Mouse (Mus musculus) limb, embryonic 12.5 days (tissue): ENCODE measurements around the gene Crcp. TPM values are rescaled to one million over a fixed set of nuclear protein-coding genes. Genes with fewer than 3 reads are reported as not detected.

ENCODE experiments used
- ATAC-seq: fragments of 200-750 bp; cut with Nextera tagmentation; 2 replicates; pipeline ENCODE4 v1.8.0; 2017; ENCODE audit warnings: low read depth, moderate TSS enrichment; ENCODE audit not compliant: insufficient number of reproducible peaks, insufficient read depth, low FRiP score, low TSS enrichment
- H3K27ac ChIP-seq: fragments of 300-500 bp; sonication (generic); 2 replicates; pipeline ENCODE4 v1.5.1; 2016; ENCODE audit warnings: mild to moderate bottlenecking, moderate library complexity
- H3K27me3 ChIP-seq: fragments of 300-500 bp; sonication (generic); 2 replicates; pipeline ENCODE4 v1.6.1; 2016; ENCODE audit warnings: mild to moderate bottlenecking, moderate library complexity
- H3K36me3 ChIP-seq: fragments of 300-500 bp; sonication (generic); 2 replicates; pipeline ENCODE4 v1.6.1; 2016; ENCODE audit warnings: mild to moderate bottlenecking, moderate library complexity
- H3K4me1 ChIP-seq: fragments of 300-500 bp; sonication (generic); replicated peaks from 2 replicates; pipeline ENCODE4 v1.6.1; 2016
- H3K4me2 ChIP-seq: fragments of 300-500 bp; sonication (generic); 2 replicates; pipeline ENCODE4 v1.6.1; 2016; ENCODE audit warnings: mild to moderate bottlenecking, moderate library complexity
- H3K4me3 ChIP-seq: fragments of 300-500 bp; sonication (generic); replicated peaks from 2 replicates; pipeline ENCODE4 v1.5.1; 2016; ENCODE audit warnings: mild to moderate bottlenecking
- H3K9ac ChIP-seq: fragments of 300-500 bp; sonication (generic); replicated peaks from 2 replicates; pipeline ENCODE4 v1.6.1; 2016; ENCODE audit warnings: mild to moderate bottlenecking, moderate library complexity
- H3K9me3 ChIP-seq: fragments of 300-500 bp; sonication (generic); 2 replicates; pipeline ENCODE4 v1.6.1; 2016; ENCODE audit warnings: mild to moderate bottlenecking, moderate library complexity
- WGBS: fragments of 180-500 bp; shearing (Covaris S2); methylation state at CpG from one replicate; pipeline ENCODE4 v1.1.7; 2016; 5-methylcytosine and 5-hydroxymethylcytosine counted together
- polyA plus RNA-seq: library from polyadenylated mRNA; unstranded; fragments of >200 nt; fragmentation: Nextera tagmentation; extraction: Ambion mirVana; gene quantifications from 2 replicates; pipeline ENCODE4 v1.2.1, GENCODE M21; 2016

The Crcp gene
- polyA plus RNA-seq = 39.6 and 46.0 TPM in 2 replicates

GRCm38 (mm10) chr5:130029142-130029897 lies at the start of gene Crcp, which contains the start of gene Asl:
TSS of gene Crcp (plus strand) at chr5:130029290.
TSS of gene Asl (minus strand) at chr5:130029247.
- WGBS = 2% methylated on average over 51 of the region's 51 CpGs
- Histone ChIP-seq H3K4me2 (peak within 1 kb of the TSS; percentile 74), H3K9ac (peak within 1 kb of the TSS; percentile 77), H3K27me3 (peaks cover 4% of the 10 kb centered on the region; the same call in 1 of the 2 replicates), H3K27ac (peak within 1 kb of the TSS; percentile 96), H3K4me1 (peaks cover 9% of the 10 kb centered on the region; the same call in 1 of the 2 replicates), H3K36me3 (peaks cover 3% of the 10 kb centered on the region; the same call in 1 of the 2 replicates), H3K4me3 (peak within 1 kb of the TSS; percentile 73), H3K9me3 (no peaks in the 10 kb centered on the region)
- peak; percentile 58 for ATAC-seq

- no peak for ATAC-seq
- Histone ChIP-seq H3K27me3 (no peaks in the 10 kb centered on the region), H3K36me3 (peaks cover 26% of the 10 kb centered on the region), H3K9me3 (no peaks in the 10 kb centered on the region), H3K4me2 (no peak overlapping the region), H3K4me1 (no peaks in the 10 kb centered on the region), H3K4me3 (no peak overlapping the region), H3K9ac (no peak overlapping the region), H3K27ac (no peak overlapping the region)
- WGBS = 73% methylated on average over 3 of the region's 3 CpGs
These were observed 48.9 kb upstream of the Crcp start for GRCm38 (mm10) chr5:129980216-129980615.

GRCm38 (mm10) chr5:129989376-129989775 lies 39.7 kb upstream of the Crcp start:
- H3K4me2 ChIP-seq = no peak overlapping the region
- peaks cover 45% of the 10 kb centered on the region for H3K36me3 ChIP-seq
- H3K4me3 ChIP-seq = no peak overlapping the region
- no peak for ATAC-seq
- no peaks in the 10 kb centered on the region for H3K4me1 ChIP-seq
- 81% methylated on average over 13 of the region's 13 CpGs for WGBS
- no peaks in the 10 kb centered on the region for H3K9me3 ChIP-seq
- no peak overlapping the region for H3K27ac ChIP-seq
- no peaks in the 10 kb centered on the region for H3K27me3 ChIP-seq
- H3K9ac ChIP-seq = no peak overlapping the region

- WGBS = 93% methylated on average over 5 of the region's 5 CpGs
- no peak for ATAC-seq
- Histone ChIP-seq H3K27me3 (no peaks in the 10 kb centered on the region), H3K4me1 (no peaks in the 10 kb centered on the region), H3K27ac (no peak overlapping the region), H3K4me3 (no peak overlapping the region), H3K4me2 (no peak overlapping the region), H3K36me3 (peaks cover 58% of the 10 kb centered on the region), H3K9ac (no peak overlapping the region), H3K9me3 (no peaks in the 10 kb centered on the region)
These were observed 37.2 kb upstream of the Crcp start for GRCm38 (mm10) chr5:129991898-129992297.

GRCm38 (mm10) chr5:129993374-129993773 lies 35.7 kb upstream of the Crcp start:
- no peak overlapping the region for H3K4me3 ChIP-seq
- no peaks in the 10 kb centered on the region for H3K9me3 ChIP-seq
- H3K4me1 ChIP-seq = no peaks in the 10 kb centered on the region
- H3K36me3 ChIP-seq = peaks cover 47% of the 10 kb centered on the region
- no peak overlapping the region for H3K9ac ChIP-seq
- H3K4me2 ChIP-seq = no peak overlapping the region
- H3K27ac ChIP-seq = no peak overlapping the region
- ATAC-seq = no peak
- H3K27me3 ChIP-seq = no peaks in the 10 kb centered on the region
- 94% methylated on average over 14 of the region's 14 CpGs for WGBS

GRCm38 (mm10) chr5:129994989-129995388 lies 34.1 kb upstream of the Crcp start:
- Histone ChIP-seq H3K36me3 (peaks cover 39% of the 10 kb centered on the region), H3K9ac (no peak overlapping the region), H3K27ac (no peak overlapping the region), H3K4me1 (no peaks in the 10 kb centered on the region), H3K27me3 (no peaks in the 10 kb centered on the region), H3K4me2 (no peak overlapping the region), H3K9me3 (no peaks in the 10 kb centered on the region), H3K4me3 (no peak overlapping the region)
- WGBS = 91% methylated on average over 7 of the region's 7 CpGs
- no peak for ATAC-seq

- no peaks in the 10 kb centered on the region for H3K27me3 ChIP-seq
- no peak overlapping the region for H3K4me3 ChIP-seq
- ATAC-seq = no peak
- H3K9me3 ChIP-seq = no peaks in the 10 kb centered on the region
- no peak overlapping the region for H3K4me2 ChIP-seq
- no peak overlapping the region for H3K27ac ChIP-seq
- H3K9ac ChIP-seq = no peak overlapping the region
- WGBS = 70% methylated on average over 19 of the region's 19 CpGs
- peaks cover 14% of the 10 kb centered on the region for H3K4me1 ChIP-seq
- peaks cover 31% of the 10 kb centered on the region for H3K36me3 ChIP-seq
These were observed 31.4 kb upstream of the Crcp start for GRCm38 (mm10) chr5:129997700-129998099.

GRCm38 (mm10) chr5:129999097-129999496 lies 30.0 kb upstream of the Crcp start:
- peaks cover 19% of the 10 kb centered on the region for H3K4me1 ChIP-seq
- peaks cover 25% of the 10 kb centered on the region for H3K36me3 ChIP-seq
- H3K9ac ChIP-seq = no peak overlapping the region
- ATAC-seq = no peak
- no peaks in the 10 kb centered on the region for H3K27me3 ChIP-seq
- no peak overlapping the region for H3K4me2 ChIP-seq
- no peak overlapping the region for H3K27ac ChIP-seq
- no peak overlapping the region for H3K4me3 ChIP-seq
- peaks cover 1% of the 10 kb centered on the region; the same call in 1 of the 2 replicates for H3K9me3 ChIP-seq
- 33% methylated on average over 4 of the region's 4 CpGs for WGBS

GRCm38 (mm10) chr5:130000735-130001134 lies 28.4 kb upstream of the Crcp start:
- Histone ChIP-seq H3K9me3 (peaks cover 15% of the 10 kb centered on the region; the same call in 1 of the 2 replicates), H3K4me3 (no peak overlapping the region), H3K4me2 (no peak overlapping the region; the same call in 1 of the 2 replicates), H3K27me3 (no peaks in the 10 kb centered on the region), H3K36me3 (peaks cover 17% of the 10 kb centered on the region), H3K9ac (no peak overlapping the region), H3K4me1 (peaks cover 19% of the 10 kb centered on the region), H3K27ac (no peak overlapping the region)
- no peak for ATAC-seq
- 91% methylated on average over 12 of the region's 12 CpGs for WGBS

GRCm38 (mm10) chr5:130001356-130001987 lies 27.6 kb upstream of the Crcp start:
- WGBS = 69% methylated on average over 5 of the region's 5 CpGs
- peaks cover 19% of the 10 kb centered on the region for H3K4me1 ChIP-seq
- peaks cover 14% of the 10 kb centered on the region for H3K36me3 ChIP-seq
- H3K4me3 ChIP-seq = peak overlapping the region; percentile 67
- H3K27ac ChIP-seq = 0 out of 2 replicates have a peak overlapping the region, but pooled peaks have one; percentile 83
- peaks cover 15% of the 10 kb centered on the region; the same call in 1 of the 2 replicates for H3K9me3 ChIP-seq
- ATAC-seq = no peak
- H3K4me2 ChIP-seq = peak overlapping the region; percentile 72
- peak overlapping the region; percentile 69 for H3K9ac ChIP-seq
- no peaks in the 10 kb centered on the region for H3K27me3 ChIP-seq
